Mouse (Mus musculus): ENCODE measurements around the gene Mybphl. TPM values are rescaled to one million over a fixed set of nuclear protein-coding genes. Genes with fewer than 3 reads are reported as not detected.

Gene Mybphl
- polyA plus RNA-seq, 1 experiment from 2014 or later = not detected

GRCm38 (mm10) chr3:108401692-108402527, 37.2 kb downstream of the Mybphl start:
- Histone ChIP-seq H3K4me1 (replicated peaks; ENCODE audit: control insufficient read depth, insufficient read depth, low read length) (no peaks in the 10 kb centered on the region), H3K4me2 (replicated peaks; ENCODE audit: low read depth) (peak overlapping the region; percentile 27), H3K36me3 (ENCODE audit: control insufficient read depth, insufficient read depth) (no peaks in the 10 kb centered on the region), H3K9ac (ENCODE audit: low read depth, low read length) (no peak overlapping the region), H3K27ac (ENCODE audit: low read depth, low read length) (no peak overlapping the region), H3K4me3 (ENCODE audit: low read depth, low read length) (no peak overlapping the region), H3K27me3 (replicated peaks; ENCODE audit: control insufficient read depth, insufficient read depth, low read length) (no peaks in the 10 kb centered on the region), H3K9me3 (ENCODE audit: control insufficient read depth) (no peaks in the 10 kb centered on the region)
- peak; percentile 94 for ATAC-seq
- WGBS = 35% methylated on average over 22 of the region's 22 CpGs
- peak; percentile 99 for TF ChIP-seq CTCF (IDR thresholded peaks at IDR 0.05; ENCODE audit: low read depth)

- Histone ChIP-seq H3K27me3 (replicated peaks; ENCODE audit: control insufficient read depth, insufficient read depth, low read length) (no peaks in the 10 kb centered on the region), H3K4me1 (replicated peaks; ENCODE audit: control insufficient read depth, insufficient read depth, low read length) (no peaks in the 10 kb centered on the region), H3K9ac (ENCODE audit: low read depth, low read length) (no peak overlapping the region), H3K4me3 (ENCODE audit: low read depth, low read length) (no peak overlapping the region), H3K27ac (ENCODE audit: low read depth, low read length) (no peak overlapping the region), H3K36me3 (ENCODE audit: control insufficient read depth, insufficient read depth) (no peaks in the 10 kb centered on the region), H3K4me2 (replicated peaks; ENCODE audit: low read depth) (no peak overlapping the region), H3K9me3 (ENCODE audit: control insufficient read depth) (no peaks in the 10 kb centered on the region)
- 91% methylated on average over 15 of the region's 15 CpGs for WGBS
- ATAC-seq = no peak
- no peak for TF ChIP-seq CTCF (IDR thresholded peaks at IDR 0.05; ENCODE audit: low read depth)
These were observed 37.8 kb downstream of the Mybphl start for GRCm38 (mm10) chr3:108402528-108402920.

DNA sequence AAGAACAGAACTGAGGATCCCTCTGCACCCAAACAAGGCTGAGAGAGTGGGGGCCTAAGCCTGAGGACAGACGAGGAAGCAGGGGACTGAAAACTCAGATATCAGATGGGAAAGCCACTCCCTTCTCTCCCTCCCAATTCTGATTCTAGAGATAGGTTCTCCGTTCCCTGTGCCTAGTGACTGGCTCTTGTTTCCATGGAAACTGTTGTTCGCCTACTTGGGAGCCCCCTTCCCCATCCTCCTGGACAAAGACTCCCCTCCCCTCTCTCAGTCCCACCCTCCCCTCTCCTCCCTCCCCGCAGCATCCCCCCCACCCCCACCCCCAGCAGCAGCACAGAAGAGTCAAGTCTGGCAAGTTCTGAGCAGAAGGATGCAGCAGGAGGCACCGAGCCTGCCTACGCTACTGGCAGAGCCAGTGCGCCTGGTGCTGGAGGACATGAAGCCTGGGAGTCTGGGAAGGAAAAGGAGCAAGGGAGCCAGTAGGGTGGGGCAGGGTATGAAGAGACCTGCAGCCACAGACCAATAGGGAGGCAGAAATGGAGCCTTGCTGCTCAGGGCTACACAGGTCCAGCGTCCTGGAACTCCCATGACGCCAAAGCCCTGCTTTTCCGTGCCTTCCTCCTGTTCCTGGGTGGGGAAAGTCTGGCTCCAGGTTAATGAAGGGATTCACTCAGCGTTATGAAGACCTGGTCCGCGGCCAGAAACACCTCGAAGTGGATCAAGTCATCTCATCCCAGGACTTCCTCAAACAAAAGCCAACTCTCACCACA, 41.0 kb downstream of the Mybphl start:
- H3K9me3 ChIP-seq (ENCODE audit: control insufficient read depth) = no peaks in the 10 kb centered on the region
- no peaks in the 10 kb centered on the region for H3K4me1 ChIP-seq (replicated peaks; ENCODE audit: control insufficient read depth, insufficient read depth, low read length)
- 57% methylated on average over 14 of the region's 14 CpGs for WGBS
- no peak overlapping the region for H3K27ac ChIP-seq (ENCODE audit: low read depth, low read length)
- H3K4me3 ChIP-seq (ENCODE audit: low read depth, low read length) = no peak overlapping the region
- no peak for TF ChIP-seq CTCF (IDR thresholded peaks at IDR 0.05; ENCODE audit: low read depth)
- H3K4me2 ChIP-seq (replicated peaks; ENCODE audit: low read depth) = no peak overlapping the region
- H3K36me3 ChIP-seq (ENCODE audit: control insufficient read depth, insufficient read depth) = no peaks in the 10 kb centered on the region
- no peak for ATAC-seq
- H3K9ac ChIP-seq (ENCODE audit: low read depth, low read length) = no peak overlapping the region
- no peaks in the 10 kb centered on the region for H3K27me3 ChIP-seq (replicated peaks; ENCODE audit: control insufficient read depth, insufficient read depth, low read length)

- H3K4me2 ChIP-seq (replicated peaks; ENCODE audit: low read depth) = no peak overlapping the region
- TF ChIP-seq CTCF (IDR thresholded peaks at IDR 0.05; ENCODE audit: low read depth) = no peak
- no peaks in the 10 kb centered on the region for H3K4me1 ChIP-seq (replicated peaks; ENCODE audit: control insufficient read depth, insufficient read depth, low read length)
- ATAC-seq = no peak
- H3K27ac ChIP-seq (ENCODE audit: low read depth, low read length) = no peak overlapping the region
- WGBS = 90% methylated on average over 24 of the region's 24 CpGs
- H3K27me3 ChIP-seq (replicated peaks; ENCODE audit: control insufficient read depth, insufficient read depth, low read length) = no peaks in the 10 kb centered on the region
- no peak overlapping the region for H3K9ac ChIP-seq (ENCODE audit: low read depth, low read length)
- H3K4me3 ChIP-seq (ENCODE audit: low read depth, low read length) = no peak overlapping the region
- H3K9me3 ChIP-seq (ENCODE audit: control insufficient read depth) = no peaks in the 10 kb centered on the region
- H3K36me3 ChIP-seq (ENCODE audit: control insufficient read depth, insufficient read depth) = no peaks in the 10 kb centered on the region
These were observed 41.7 kb downstream of the Mybphl start for GRCm38 (mm10) chr3:108406306-108406885.

DNA sequence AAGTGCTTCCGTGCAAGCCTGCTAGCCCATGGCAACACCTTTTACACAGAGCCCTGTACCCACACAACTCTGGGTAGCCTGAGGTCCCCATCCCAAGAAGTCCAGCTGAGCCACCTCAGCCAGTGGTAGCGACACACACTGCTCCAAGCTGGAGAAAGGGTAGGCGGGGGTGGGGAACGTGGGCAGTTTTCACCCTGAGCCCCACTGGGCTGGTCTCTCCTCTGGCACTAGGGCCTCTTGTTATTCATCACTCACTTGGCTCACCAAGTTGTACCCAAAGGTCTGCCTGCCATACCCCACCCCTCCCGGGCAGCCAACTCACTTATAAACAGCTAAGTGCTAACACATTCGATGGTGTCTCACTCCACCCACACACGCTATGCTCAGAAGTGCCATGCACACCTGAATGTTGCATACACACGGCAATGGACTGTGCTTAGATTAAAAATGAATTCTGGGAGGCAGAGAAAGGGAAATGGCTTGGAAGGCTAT, 43.9 kb downstream of the Mybphl start:
- WGBS = 90% methylated on average over 8 of the region's 8 CpGs
- H3K4me1 ChIP-seq (replicated peaks; ENCODE audit: control insufficient read depth, insufficient read depth, low read length) = no peaks in the 10 kb centered on the region

More for the DNA sequence above, 43.9 kb downstream of the Mybphl start:
- Histone ChIP-seq H3K9ac (ENCODE audit: low read depth, low read length) (no peak overlapping the region), H3K27me3 (replicated peaks; ENCODE audit: control insufficient read depth, insufficient read depth, low read length) (no peaks in the 10 kb centered on the region), H3K27ac (ENCODE audit: low read depth, low read length) (no peak overlapping the region), H3K9me3 (ENCODE audit: control insufficient read depth) (no peaks in the 10 kb centered on the region), H3K36me3 (ENCODE audit: control insufficient read depth, insufficient read depth) (no peaks in the 10 kb centered on the region), H3K4me2 (replicated peaks; ENCODE audit: low read depth) (no peak overlapping the region), H3K4me3 (ENCODE audit: low read depth, low read length) (no peak overlapping the region)
- ATAC-seq = no peak
- no peak for TF ChIP-seq CTCF (IDR thresholded peaks at IDR 0.05; ENCODE audit: low read depth)

Measured in intestine, postnatal 0 days (tissue).